Mouse (Mus musculus): Measurements from ENCODE around the gene Hist2h2ac.

- no peak for TF ChIP-seq POLR2A (IDR thresholded peaks at IDR 0.05; ENCODE audit: extremely low read depth, insufficient read depth, low read length)
- no peak for TF ChIP-seq CTCF (IDR thresholded peaks at IDR 0.05; ENCODE audit: low read depth, low read length)
Measured at GRCm38 (mm10) chr3:96255926-96256593, 35.4 kb upstream of the Hist2h2ac start.
